ENCODE assay signal across 8 mouse cellular contexts in the genomic region with DNA sequence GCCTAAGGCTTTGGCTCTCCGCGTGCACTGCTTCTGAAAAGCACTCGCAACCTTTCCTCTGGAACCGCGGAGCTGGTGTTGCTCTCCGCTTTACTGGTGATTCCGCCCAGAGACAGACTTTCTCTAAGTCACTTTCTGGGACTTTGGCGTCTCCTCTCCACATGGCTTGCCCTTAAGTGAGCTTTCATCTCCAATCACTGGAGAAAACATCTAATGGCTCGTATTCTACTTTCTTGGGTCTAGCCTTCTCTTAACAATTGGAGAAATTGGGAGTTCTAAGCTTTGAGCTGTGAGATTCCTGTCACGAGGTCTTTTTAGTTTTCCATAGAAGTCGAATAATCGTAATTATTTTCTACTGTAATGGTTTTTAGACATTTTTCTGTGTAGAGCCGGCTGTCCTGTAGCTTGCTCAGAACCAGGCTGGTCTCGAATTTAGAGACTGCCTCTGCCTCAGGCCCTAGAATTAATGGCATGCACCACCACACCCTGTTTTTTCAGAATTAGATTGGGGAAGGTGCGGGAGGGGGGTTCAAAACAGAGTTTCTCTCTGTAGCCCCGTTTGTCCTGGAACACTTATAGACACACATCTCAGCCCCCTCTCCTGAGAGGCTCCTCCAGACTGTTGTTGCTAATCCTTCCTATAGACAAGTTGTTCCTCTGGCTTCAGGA. TPM values are rescaled to one million over a fixed set of nuclear protein-coding genes. Genes with fewer than 3 reads are reported as not detected.
DNase-seq lines count a peak whose midpoint lies in the region; ATAC-seq and TF ChIP-seq lines count a peak whose summit lies in the region.

No protein-coding gene starts in this region.

- TF ChIP-seq EP300 in lung, postnatal 0 days (IDR thresholded peaks at IDR 0.05) = no peak

- no peak overlapping the region for H3K27ac ChIP-seq in lung, postnatal 0 days (ENCODE audit: low read length)
- H3K27ac ChIP-seq in embryonic facial prominence, embryonic 11.5 days (replicated peaks; ENCODE audit: low read depth, low read length) = peak overlapping the region; percentile 13; the same call in 1 of the 2 replicates
- H3K27ac ChIP-seq in intestine, embryonic 16.5 days (ENCODE audit: low read length) = peak overlapping the region; percentile 75
- H3K27ac ChIP-seq in neural tube, embryonic 15.5 days (replicated peaks) = peak overlapping the region; percentile 83; the same call in 1 of the 2 replicates

- peak overlapping the region; percentile 79 for H3K4me2 ChIP-seq in lung, postnatal 0 days (replicated peaks; ENCODE audit: low read depth, low read length)
- H3K4me2 ChIP-seq in embryonic facial prominence, embryonic 11.5 days (ENCODE audit: low read depth, low read length) = peak overlapping the region; percentile 46
- peak overlapping the region; percentile 84 for H3K4me2 ChIP-seq in intestine, embryonic 16.5 days (ENCODE audit: low read depth, low read length)
- peak overlapping the region; percentile 99 for H3K4me2 ChIP-seq in neural tube, embryonic 15.5 days

- H3K27me3 ChIP-seq in lung, postnatal 0 days (replicated peaks; ENCODE audit: insufficient read depth, low read length) = no peaks in the 10 kb centered on the region
- no peaks in the 10 kb centered on the region for H3K27me3 ChIP-seq in embryonic facial prominence, embryonic 11.5 days (ENCODE audit: control insufficient read depth, insufficient read depth, low read length)
- H3K27me3 ChIP-seq in intestine, embryonic 16.5 days (replicated peaks; ENCODE audit: control insufficient read depth, insufficient read depth, low read length) = no peaks in the 10 kb centered on the region
- no peaks in the 10 kb centered on the region for H3K27me3 ChIP-seq in neural tube, embryonic 15.5 days (replicated peaks)

- no peaks in the 10 kb centered on the region for H3K36me3 ChIP-seq in lung, postnatal 0 days (ENCODE audit: insufficient read depth, low read length)
- H3K36me3 ChIP-seq in embryonic facial prominence, embryonic 11.5 days (replicated peaks; ENCODE audit: control insufficient read depth, insufficient read depth, low read depth, low read length) = no peaks in the 10 kb centered on the region
- peaks cover 4% of the 10 kb centered on the region for H3K36me3 ChIP-seq in intestine, embryonic 16.5 days (ENCODE audit: control insufficient read depth, insufficient read depth, low read length)
- H3K36me3 ChIP-seq in neural tube, embryonic 15.5 days = peaks cover 6% of the 10 kb centered on the region

- H3K9me3 ChIP-seq in lung, postnatal 0 days (ENCODE audit: low read length) = no peaks in the 10 kb centered on the region
- no peaks in the 10 kb centered on the region for H3K9me3 ChIP-seq in embryonic facial prominence, embryonic 11.5 days (replicated peaks; ENCODE audit: control insufficient read depth, low read length)
- no peaks in the 10 kb centered on the region for H3K9me3 ChIP-seq in intestine, embryonic 16.5 days (ENCODE audit: control insufficient read depth, low read length)
- H3K9me3 ChIP-seq in neural tube, embryonic 15.5 days (replicated peaks) = no peaks in the 10 kb centered on the region

- no peak for ATAC-seq in lung, postnatal 0 days
- ATAC-seq in embryonic facial prominence, embryonic 11.5 days (replicated peaks; ENCODE audit: insufficient number of reproducible peaks, low FRiP score, low TSS enrichment, low read depth) = no peak
- no peak for ATAC-seq in intestine, embryonic 16.5 days
- no peak for ATAC-seq in neural tube, embryonic 15.5 days (ENCODE audit: low FRiP score)

- DNase-seq in lung, postnatal 0 days (ENCODE audit: low spot score) = no peak
- no peak for DNase-seq in lung, postnatal 4 days
- DNase-seq in embryonic facial prominence, embryonic 11.5 days (ENCODE audit: low spot score) = no peak
- DNase-seq in retina, postnatal 1 day = no peak
- no peak for DNase-seq in left cerebral cortex, adult 18-20 months (ENCODE audit: low spot score in 2 of 2)
- DNase-seq in right cerebral cortex, postnatal 36 days (ENCODE audit: low spot score in 2 of 2) = no peak

- WGBS in lung, postnatal 0 days = 1% methylated on average over 16 of the region's 16 CpGs
- 1% methylated on average over 16 of the region's 16 CpGs for WGBS in embryonic facial prominence, embryonic 11.5 days
- WGBS in intestine, embryonic 16.5 days = 2% methylated on average over 16 of the region's 16 CpGs
- 2% methylated on average over 16 of the region's 16 CpGs for WGBS in neural tube, embryonic 15.5 days

- H3K9ac ChIP-seq in lung, postnatal 0 days (replicated peaks; ENCODE audit: low read depth) = peak overlapping the region; percentile 46; the same call in 1 of the 2 replicates
- H3K9ac ChIP-seq in embryonic facial prominence, embryonic 11.5 days (replicated peaks; ENCODE audit: low read length) = peak overlapping the region; percentile 53
- peak overlapping the region; percentile 70 for H3K9ac ChIP-seq in intestine, embryonic 16.5 days (ENCODE audit: low read depth, low read length)
- peak overlapping the region; percentile 47 for H3K9ac ChIP-seq in neural tube, embryonic 15.5 days (replicated peaks)

- no peak for TF ChIP-seq CTCF in lung, postnatal 0 days (IDR thresholded peaks at IDR 0.05)

- peak overlapping the region; percentile 66 for H3K4me3 ChIP-seq in lung, postnatal 0 days (ENCODE audit: low read depth, low read length)
- H3K4me3 ChIP-seq in embryonic facial prominence, embryonic 11.5 days (ENCODE audit: low read depth, low read length) = peak overlapping the region; percentile 56
- peak overlapping the region; percentile 70 for H3K4me3 ChIP-seq in intestine, embryonic 16.5 days (ENCODE audit: low read length)
- peak overlapping the region; percentile 89 for H3K4me3 ChIP-seq in neural tube, embryonic 15.5 days (replicated peaks)

- H3K4me1 ChIP-seq in lung, postnatal 0 days (ENCODE audit: insufficient read depth, low read depth, low read length) = no peaks in the 10 kb centered on the region
- no peaks in the 10 kb centered on the region for H3K4me1 ChIP-seq in embryonic facial prominence, embryonic 11.5 days (ENCODE audit: control insufficient read depth, insufficient read depth, low read length)
- H3K4me1 ChIP-seq in intestine, embryonic 16.5 days (ENCODE audit: control insufficient read depth, insufficient read depth, low read length) = peaks cover 5% of the 10 kb centered on the region
- H3K4me1 ChIP-seq in neural tube, embryonic 15.5 days = peaks cover 22% of the 10 kb centered on the region

RNA-seq across cellular contexts. Expression of gene Orc1, which starts 0.7 kb away (rescaled TPM):
- polyA plus RNA-seq in lung, postnatal 0 days (2015; fragmentation: Nextera tagmentation; extraction: Ambion mirVana) = 0.83 and 1.0 TPM in 2 replicates
- polyA plus RNA-seq in embryonic facial prominence, embryonic 11.5 days (2014; fragmentation: Nextera tagmentation; extraction: Ambion mirVana) = 17.6 and 21.1 TPM in 2 replicates
- polyA plus RNA-seq in intestine, embryonic 16.5 days (2015; fragmentation: Nextera tagmentation; extraction: Ambion mirVana) = 9.4 and 10.3 TPM in 2 replicates
- polyA plus RNA-seq in neural tube, embryonic 15.5 days (2015; fragmentation: Nextera tagmentation; extraction: Ambion mirVana) = 1.3 and 4.3 TPM in 2 replicates
- under 1 TPM in 1 of 2 experiments, not detected in 1; 0.12 TPM for total RNA-seq in left cerebral cortex, adult 18-20 months (2021)

RNA-seq across cellular contexts. Expression of gene Prpf38a, which starts 0.7 kb away (rescaled TPM):
- polyA plus RNA-seq in lung, postnatal 0 days (2015; fragmentation: Nextera tagmentation; extraction: Ambion mirVana) = 40.4 and 42.1 TPM in 2 replicates
- polyA plus RNA-seq in embryonic facial prominence, embryonic 11.5 days (2014; fragmentation: Nextera tagmentation; extraction: Ambion mirVana) = 126 and 138 TPM in 2 replicates
- polyA plus RNA-seq in intestine, embryonic 16.5 days (2015; fragmentation: Nextera tagmentation; extraction: Ambion mirVana) = 72.3 and 78.8 TPM in 2 replicates
- 73.2 and 77.2 TPM in 2 replicates for polyA plus RNA-seq in neural tube, embryonic 15.5 days (2015; fragmentation: Nextera tagmentation; extraction: Ambion mirVana)
- total RNA-seq in left cerebral cortex, adult 18-20 months (2021) = 10 to 100 TPM; 29.4 TPM

RNA-seq across cellular contexts. Expression of gene Cc2d1b, which starts 39.9 kb away (rescaled TPM):
- 21.3 and 22.4 TPM in 2 replicates for polyA plus RNA-seq in lung, postnatal 0 days (2015; fragmentation: Nextera tagmentation; extraction: Ambion mirVana)
- 22.1 and 28.4 TPM in 2 replicates for polyA plus RNA-seq in embryonic facial prominence, embryonic 11.5 days (2014; fragmentation: Nextera tagmentation; extraction: Ambion mirVana)
- polyA plus RNA-seq in intestine, embryonic 16.5 days (2015; fragmentation: Nextera tagmentation; extraction: Ambion mirVana) = 33.0 and 35.2 TPM in 2 replicates
- 18.2 and 19.8 TPM in 2 replicates for polyA plus RNA-seq in neural tube, embryonic 15.5 days (2015; fragmentation: Nextera tagmentation; extraction: Ambion mirVana)
- 10 to 100 TPM; 23.9 to 30.1 TPM for total RNA-seq in left cerebral cortex, adult 18-20 months (2021)

Comparison
In these comparisons a context has a peak if more than half of its experiments do, and no peak if none do; other contexts are left out.
1. H3K4me2 ChIP-seq: peak in every context shown above with its lines; median percentile 99 in neural tube, embryonic 15.5 days; 84 in intestine, embryonic 16.5 days; 79 in lung, postnatal 0 days; 46 in embryonic facial prominence, embryonic 11.5 days.